Mouse (Mus musculus): ENCODE measurements around the gene Cped1. TPM values are rescaled to one million over a fixed set of nuclear protein-coding genes. Genes with fewer than 3 reads are reported as not detected.

Gene Cped1
- 10 to 100 TPM; 49.0 to 62.4 (median 51.9) TPM for total RNA-seq (2022)

DNA sequence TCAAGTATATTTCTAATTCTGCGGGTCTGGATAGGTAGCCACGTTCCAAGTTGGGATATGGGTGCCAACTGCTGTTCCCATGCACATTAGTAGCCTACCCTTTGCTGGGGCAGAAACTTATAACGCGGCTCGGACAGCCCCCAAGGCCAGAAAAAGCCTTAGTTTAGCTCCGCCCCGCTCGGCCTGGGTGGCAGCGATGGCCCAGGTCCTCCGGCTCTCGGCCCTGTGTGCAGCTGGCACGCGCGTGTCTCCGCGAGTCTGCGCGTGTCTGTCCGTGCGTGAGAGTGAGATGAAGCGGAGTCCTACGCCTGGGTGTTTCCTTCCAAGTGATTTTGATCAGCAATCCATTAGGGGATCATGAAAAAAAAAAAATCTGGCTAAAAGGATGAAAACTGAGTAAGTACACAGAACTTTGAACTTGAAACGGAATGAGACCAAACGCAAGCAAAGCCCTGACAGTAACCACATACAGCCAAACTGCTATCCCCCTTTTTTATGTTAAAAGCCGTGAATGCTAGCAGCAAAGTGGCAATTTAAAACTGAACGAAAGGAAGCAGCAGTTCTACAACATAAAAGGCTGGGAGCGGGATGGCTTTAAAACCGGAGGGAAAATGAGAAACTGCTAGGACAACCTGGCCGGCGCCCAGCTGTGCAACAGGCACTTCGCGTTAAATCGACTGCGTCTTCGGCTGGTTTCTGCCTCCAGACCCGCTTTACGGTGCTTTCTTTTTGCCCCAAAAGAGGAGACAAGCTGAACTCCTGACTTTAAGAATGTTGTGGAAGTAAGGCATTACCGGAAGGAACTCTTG lies at the start of gene Cped1:
Gene Cped1, plus strand, starts transcription at position 185 of the 809 bp plus-strand sequence.
- DNase-seq, result peak; percentile 71

DNA sequence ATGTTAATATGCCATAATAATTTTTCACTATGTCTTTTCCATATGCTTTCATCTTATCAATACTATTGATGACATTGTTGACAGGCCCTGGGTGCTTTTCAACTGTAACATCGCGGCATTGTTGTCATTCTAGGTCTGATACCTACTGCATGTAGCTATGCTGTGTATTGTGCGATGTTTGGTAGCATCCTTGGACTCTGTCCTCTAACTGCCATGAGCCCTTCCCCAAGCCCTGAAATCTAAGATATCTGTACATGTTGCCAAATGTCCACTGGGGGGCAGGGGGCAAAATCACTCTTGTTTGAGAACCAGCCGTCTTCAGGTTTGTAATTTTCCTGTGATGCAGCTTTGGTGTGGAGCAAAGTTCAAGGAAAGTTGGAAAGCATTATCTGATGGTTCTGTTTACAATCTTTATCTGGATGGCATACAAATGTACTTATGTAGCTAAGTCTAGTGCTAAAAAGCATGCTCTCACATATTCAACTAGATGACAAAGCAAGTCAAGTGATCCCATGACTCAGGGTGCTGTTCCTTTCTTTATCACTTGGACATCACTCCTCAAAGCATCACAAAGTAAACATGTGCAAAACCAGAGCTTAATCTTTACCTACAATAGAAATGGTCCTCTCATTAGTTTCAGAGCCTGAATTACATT lies 47.6 kb upstream of the Cped1 start:
- DNase-seq, result no peak

DNA sequence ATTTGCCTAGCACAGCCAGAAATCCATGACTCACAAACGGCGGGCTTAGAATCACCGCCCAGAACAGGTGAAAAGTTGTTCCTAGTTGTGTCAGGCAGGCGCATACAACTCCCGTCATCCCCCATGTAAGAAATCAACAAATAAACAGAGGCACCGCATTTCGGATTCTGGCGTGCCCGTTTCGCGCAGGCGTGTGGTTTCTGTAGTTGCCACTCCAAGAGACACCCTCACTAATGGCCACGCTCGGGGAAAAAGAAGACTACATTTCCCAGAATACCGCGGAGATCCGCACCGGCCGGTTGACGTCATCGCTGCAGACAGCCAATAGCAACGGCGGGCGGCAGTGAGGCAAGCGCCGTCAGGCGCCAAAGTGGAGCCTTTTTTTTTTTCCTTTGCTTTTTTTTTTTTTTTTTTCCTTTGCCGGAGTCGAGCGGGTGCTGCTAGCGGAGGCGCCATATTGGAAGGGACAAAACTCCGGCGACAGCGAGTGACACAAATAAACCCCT lies 36.4 kb upstream of the Cped1 start, which contains the start of gene Ing3:
Gene Ing3, plus strand, starts transcription at position 346 of the 506 bp plus-strand sequence.
- peak; percentile 99 for DNase-seq

DNA sequence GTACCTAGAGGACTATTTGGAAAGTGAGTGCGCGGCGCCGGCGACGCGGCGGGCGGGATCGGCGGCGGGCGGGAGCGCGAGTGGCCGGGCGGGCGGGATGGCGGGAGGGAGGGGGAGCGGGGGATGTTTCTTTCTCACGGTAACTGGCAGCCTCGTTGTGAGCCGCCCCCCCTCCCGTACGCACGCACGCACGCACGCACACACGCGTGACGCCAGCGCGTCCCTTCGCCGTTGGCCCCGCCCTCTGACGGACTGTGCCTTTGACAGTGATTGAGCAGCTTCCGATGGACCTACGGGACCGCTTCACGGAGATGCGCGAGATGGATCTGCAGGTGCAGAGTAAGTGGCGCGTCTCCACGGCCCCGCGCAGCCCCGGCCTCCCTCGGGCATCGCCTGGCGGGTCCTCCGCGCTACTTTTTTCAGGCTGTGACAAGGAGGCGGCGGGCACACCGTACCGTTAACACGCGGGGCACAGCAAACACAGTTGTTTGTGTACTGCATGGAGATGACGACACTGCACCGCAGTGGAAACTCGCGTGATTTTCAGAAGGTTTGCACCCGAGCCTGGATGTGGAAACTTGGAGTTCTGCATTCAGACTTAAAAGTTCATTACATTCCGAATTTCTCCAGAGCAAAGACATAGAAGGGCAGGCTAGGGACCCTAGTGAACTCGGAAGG lies 35.8 kb upstream of the Cped1 start:
- peak; percentile 97 for DNase-seq

DNA sequence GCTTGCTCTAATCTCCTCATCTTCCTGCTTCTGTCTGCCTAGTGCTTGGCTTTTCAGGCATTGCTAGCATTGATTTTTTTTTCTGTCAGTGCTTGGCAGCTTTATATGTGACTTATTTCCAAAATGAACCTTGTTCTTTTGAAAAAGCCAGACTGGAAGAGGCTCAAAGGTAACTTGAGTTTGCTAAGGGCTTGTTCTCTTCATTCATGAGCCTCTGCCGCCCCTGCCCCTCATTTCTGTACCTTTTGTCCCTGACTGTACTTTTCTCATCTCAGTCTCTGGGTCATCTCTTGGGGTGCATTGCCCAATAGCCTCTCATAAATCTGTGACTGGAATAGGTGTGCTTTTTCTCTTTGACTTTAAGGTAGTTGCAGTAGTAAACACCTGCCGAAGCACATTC lies 35.0 kb upstream of the Cped1 start:
- no peak for DNase-seq

DNA sequence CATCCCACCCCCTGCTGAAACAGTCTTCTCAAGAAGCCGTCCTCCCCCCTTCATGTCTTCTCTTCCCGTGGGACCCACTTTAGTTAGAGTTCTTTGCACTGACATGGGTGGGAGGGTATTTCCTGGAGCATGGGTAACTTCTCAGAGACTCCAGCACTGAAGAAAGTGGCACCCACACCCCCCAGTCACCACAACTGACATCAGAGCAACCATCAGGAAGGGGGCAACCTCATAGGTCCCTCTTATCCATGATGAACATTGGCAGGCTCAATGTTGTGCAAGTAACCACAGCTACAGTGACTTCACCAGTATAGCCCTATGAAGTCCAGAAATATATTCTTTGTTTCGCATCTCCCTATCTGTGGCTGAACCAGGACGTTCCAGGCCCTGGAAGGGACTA lies 30.2 kb upstream of the Cped1 start:
- DNase-seq, result no peak

DNA sequence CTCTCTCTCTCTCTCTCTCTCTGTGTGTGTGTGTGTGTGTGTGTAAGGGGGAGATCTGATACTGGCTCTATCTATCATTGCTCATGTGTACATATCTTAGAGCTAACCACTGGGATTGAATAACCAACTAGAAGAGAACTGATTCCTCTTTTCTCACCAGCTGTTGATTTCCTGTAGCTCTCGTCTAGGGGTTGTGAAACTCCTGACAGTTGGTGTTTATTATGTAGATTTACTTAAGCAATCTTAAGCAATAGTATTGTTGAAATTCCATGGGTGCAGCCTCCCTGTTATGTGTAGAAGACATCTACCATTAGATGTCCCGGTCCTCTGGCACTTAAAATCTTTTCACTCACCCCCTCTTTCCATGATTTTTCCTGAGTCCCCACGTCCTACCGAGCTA lies 26.8 kb upstream of the Cped1 start:
- no peak for DNase-seq

DNA sequence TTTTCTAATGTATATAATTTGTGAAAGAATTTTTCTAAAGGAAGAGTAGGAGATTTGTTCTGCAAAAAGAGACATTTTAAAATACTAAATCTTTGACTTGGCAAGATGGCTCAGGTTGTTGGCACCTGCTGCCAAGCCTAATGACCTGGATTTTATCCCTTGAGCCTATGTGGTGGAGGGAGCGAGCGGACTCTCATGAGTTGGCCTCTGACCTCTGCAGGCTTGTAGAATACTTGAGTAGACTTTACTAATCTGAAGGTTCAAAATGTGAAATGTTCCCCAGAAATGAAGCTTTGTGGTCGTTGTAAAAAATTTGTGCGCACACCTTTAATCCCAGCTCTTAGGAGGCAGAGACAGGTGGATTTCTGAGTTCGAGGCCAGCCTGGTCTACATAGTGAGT lies 25.8 kb upstream of the Cped1 start:
- DNase-seq, result no peak

DNA sequence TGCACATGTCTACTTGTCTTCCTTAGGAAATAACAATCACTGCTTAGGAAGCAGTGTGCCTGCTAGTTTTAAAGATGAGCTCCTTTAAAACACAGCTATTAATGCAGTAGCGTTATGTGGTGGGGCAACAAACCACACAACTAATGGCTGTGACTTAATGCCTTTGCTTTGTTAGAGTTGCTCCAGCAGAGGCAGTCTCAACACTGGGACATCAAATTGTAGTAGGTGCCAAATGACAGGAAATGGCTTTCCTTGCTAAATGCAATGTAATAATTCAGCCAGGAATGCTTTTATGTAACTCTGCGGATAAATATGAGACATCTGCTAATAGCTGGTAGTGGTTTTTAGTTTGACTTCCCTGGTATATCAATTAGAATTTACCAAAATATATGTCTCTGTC lies 8.2 kb upstream of the Cped1 start:
- no peak for DNase-seq

DNA sequence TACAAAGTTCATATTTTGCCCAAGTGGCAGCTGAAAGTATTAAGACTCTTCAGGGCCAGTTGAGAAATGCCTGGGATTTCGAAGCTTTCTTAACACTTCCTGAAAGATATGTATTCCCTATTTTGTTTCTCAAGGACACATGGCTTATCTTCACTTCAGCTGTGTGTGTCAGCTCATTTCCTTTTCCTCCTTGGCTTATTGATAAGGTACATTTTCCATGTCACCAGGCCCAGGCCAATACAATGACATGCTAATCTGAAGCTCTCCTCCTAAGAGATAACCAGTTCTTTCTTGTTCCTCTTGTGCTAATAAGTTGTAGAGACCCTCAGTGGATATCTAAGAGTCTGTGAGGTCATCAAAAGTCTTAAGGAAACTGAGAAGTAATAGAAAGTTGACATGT lies 4.6 kb upstream of the Cped1 start:
- DNase-seq, result no peak

DNA sequence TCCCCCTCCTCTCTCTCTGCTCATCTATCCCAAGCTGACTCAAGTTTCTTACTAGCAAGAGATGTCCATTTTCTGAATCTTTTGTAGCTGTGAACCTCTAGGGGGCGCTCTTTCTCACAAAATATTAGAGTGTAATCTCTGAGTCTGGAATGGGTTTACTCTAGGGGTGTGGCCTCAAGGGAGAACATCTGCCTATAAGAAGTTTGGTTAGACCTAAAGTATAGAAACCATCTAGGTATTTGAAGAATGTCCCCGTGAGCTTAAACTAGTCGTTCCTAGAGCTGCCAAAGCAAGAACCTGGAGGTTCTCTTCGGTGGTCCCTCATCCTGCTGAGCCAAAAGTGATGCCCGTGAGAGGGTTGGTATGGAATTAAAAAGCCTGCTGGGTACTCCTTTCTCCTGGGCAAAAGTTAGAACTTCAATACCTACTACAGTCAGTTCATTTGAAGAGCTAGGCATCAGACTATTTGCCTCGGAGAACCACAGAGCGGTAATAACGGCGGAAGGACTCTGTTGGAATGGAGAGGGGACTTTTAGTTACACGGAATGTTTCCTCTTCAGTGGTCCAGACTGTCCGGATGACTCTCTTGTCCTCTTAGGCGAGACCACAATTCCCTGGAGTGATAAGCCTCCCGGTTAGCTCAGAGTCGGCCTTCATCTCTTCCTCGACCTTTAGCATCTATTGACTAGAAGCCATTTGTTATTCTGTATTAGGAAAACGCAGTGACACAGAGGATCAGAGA lies 555 bp upstream of the Cped1 start:
- peak; percentile 56 for DNase-seq

DNA sequence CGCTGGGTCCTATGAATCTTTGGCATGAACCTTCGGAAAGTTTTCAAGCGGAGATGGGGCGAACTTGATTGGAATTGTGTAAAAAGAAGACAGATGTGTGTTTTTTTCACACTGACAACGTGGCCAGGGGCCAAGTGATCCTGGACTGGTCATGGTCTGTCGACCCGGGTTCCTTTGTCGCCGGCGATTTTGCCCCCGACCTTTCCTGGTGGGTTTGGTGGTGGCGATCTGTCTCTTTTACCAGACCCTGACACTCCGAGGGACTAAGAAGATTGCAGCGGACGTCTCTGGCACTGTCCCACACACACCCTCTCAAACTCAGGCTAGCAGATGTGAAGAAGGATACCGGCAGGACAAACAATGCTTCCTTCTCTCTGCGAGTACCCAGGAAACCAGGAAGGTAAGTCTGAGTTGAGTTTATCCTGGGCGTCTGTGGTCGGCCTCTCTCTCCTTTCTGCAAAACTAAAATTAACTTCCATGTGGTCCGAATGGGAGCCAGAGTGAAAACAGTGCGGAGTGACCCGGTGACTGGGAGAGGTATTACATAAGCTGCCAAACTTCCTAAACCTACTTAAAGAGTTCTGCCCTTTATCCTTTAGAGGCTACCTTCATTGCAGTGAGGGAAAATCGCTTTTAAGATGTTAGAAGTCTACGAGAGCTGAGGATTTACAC lies 1.1 kb downstream of the Cped1 start:
- peak; percentile 51 for DNase-seq

DNA sequence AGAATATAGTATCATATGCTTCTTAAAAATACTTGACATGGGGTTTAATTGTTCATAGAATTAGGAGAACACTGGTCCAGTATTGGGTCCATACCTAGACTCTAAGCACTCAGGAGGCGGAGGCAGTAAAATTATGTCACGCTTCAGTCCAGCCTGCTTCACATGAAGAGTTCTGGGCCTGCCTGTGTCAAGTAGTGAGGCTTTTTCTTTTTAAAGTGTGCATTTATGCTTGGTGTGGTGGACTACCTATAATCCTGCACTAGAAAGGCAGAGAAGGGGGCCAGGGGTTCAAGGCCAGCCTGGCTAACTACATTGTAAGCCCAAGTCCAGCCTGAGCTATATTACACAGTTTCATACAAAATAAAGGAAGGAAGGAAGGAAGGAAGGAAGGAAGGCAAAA lies 1.8 kb downstream of the Cped1 start:
- no peak for DNase-seq

DNA sequence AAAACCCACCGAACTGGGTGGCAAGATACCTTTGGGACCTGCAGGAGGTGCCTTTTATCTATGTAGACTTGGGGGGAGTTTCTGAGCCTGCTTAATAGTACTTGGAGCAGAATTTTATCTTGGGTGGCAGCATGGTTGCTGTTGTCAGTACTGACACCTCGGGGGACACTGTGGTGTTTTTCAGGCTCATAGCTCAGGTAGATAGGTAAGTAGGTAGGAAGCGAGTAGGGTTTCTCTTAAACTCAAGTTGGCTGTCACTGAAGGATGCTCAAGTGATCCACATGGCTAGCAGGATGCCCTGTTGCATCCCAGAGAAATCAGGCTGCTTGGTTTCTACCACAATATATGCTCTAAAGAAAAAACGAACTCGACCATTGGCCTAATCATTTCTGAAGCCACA lies 2.6 kb downstream of the Cped1 start:
- no peak for DNase-seq

DNA sequence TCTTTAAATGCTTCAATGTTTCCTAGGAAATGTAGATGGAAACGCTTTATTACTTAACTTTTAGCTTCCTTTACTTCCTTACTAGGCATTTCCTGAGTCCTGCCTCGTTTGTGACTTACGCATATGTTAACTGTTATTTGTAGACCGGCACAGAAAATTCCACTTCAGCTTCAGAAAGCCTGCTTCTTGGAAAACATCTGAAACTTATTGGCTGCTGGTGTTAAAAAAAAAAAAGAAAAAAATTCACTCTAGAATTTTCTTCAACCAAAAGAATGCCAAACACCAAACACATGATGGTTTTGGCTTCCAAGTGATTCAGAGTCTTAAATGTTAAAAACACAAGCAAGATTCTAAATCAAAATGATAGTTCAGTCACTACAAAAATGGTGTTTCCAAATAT lies 3.4 kb downstream of the Cped1 start:
- no peak for DNase-seq

DNA sequence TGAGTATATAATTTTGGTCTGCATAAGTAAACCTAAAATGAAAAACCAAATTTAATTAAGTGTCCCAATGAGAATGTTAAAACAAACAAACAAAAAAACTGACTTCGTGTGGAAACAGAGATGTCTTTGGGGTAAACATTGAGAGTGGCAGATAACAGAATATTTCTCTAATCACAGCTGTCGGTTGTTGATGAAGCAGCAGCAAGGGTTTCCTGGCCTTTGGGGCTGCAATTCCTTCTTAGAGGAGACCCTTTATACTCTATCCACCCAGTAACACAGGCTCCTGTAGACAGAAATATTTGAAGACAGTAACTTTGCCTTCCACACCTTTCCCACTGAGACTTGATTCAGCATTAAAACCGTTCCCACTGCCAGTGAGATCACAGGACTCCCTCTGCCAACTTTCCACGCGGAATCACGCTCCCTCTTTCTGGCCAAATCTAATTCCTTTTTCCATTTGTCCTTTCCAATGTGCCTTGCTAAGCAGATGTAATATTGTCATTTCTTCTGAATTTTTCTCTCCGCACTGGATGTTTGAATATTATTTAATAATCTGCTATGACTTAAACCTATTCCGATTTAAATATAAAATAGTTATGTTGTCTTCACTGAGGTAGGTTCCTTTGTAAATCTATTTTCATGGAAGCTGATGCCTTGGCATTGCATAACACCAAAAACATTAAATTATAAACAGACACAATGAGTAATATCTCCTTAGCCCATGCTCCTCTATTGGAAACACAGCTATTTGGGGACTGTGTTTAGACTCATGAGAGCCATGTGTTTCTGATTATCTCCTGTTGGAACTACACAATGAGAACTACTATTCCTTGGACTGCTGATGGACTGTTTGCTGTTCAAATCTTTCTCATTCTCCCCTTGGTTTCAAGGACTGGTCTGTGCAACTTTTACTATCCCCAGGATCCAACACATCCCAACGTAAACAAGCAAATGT lies 4.7 kb downstream of the Cped1 start:
- DNase-seq, result no peak

DNA sequence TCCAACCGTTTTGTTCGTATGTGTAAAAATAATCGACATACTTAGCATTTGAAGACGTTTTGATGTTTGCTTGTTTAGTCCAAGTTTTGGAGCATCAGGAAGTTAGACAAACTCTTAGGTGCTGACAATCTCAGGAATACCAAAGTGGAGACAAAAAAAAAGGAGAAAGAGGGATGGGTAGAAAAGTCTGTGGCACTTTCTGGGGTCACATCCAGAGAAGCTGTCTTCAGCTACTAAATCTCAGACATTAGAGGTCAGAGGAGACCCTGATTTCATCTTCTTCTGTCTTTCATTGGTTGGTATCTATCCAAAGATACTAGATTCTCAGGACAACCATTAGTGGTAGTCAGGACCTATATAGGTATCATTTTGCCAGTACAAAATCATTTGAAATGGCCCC lies 5.4 kb downstream of the Cped1 start:
- no peak for DNase-seq

DNA sequence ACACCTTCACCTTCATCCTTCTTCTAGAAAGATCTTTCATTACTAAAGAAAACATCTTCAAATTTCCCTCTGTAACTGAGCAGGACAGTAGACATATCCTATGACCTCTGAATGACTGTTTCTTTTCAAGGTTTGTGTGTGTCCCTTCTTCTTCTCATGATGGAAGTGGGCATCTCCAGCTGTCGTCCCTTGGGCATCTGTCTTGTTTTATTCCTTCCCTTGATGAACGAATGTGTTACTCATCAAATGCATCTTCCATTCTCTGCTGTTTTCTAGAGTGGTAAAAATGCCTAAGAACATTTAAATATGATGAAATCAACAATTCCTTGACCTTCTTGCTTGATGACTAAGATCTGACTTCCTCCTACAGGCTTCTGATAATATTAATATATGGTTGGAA lies 7.4 kb downstream of the Cped1 start:
- DNase-seq, result no peak

DNA sequence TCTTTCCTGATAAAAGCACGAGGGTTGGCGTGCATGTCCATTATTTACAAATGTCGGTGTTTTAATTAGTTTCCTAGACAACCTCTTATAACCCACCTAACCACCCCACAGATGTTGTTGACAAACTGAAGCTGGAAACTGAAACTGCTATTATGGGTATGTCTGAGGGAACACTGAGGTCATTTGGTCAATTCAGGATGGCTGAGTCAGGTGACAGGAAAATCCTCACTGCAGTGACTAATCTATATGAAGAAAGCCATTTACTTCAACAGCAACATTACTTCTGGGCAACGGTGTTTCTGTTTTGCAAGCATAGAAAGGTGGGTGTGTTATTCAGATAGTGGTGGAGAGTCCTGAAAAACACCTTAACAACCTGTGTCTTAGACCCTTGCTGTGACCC lies 12.4 kb downstream of the Cped1 start:
- no peak for DNase-seq

DNA sequence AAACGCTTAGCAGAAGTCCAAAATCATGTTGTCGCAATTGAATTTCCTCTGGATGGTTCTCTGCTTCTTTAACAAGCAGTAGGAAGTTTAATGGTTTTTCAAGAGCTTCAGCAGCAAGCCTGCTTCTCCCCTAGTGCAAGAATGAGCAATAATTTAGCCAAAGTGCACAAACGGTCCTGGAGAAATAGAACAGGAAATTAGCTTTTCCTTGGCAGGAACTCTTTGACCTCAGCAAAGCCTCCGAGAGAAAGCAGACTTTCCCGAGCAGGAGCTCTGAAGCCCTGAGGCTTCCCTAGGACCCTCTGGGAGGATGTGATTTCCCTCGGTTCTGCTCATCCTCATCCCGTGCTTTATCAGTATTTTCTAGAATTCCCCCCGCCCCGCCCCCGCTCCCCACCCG lies 13.3 kb downstream of the Cped1 start:
- no peak for DNase-seq

DNA sequence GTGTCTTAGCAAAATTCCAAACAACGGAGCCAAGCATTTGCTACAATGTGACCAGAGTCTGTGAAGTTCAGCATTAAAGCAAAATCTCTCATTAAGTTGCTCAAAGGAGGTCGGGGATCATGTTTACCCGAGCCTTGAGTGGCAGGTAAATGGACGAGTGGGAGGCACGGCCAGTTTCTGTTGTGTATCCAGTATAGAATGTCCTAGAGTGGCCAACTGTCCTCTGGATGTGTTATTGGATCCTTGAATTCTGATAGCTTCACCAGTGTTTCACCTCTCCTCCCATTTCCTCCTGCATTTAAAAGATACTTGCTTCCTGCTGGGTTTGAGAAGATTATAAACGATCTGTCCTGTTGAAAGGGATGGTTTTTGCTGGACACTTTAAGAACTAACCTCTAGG lies 14.4 kb downstream of the Cped1 start:
- no peak for DNase-seq

Measured in adrenal gland, adult 8-10 months (tissue).